Mouse (Mus musculus): ENCODE data around the gene Ccdc167. TPM values are rescaled to one million over a fixed set of nuclear protein-coding genes. Genes with fewer than 3 reads are reported as not detected.

Gene Ccdc167
- polyA plus RNA-seq, 1 experiment from 2014 or later, result 4.6 TPM

GRCm38 (mm10) chr17:29731953-29732325 lies 15.1 kb upstream of the Ccdc167 start:
- Histone ChIP-seq H3K9ac (replicated peaks) (no peak overlapping the region), H3K4me2 (ENCODE audit: low read depth, low read length) (no peak overlapping the region), H3K4me3 (ENCODE audit: low read depth, low read length) (no peak overlapping the region), H3K36me3 (replicated peaks; ENCODE audit: insufficient read depth, low read length) (no peaks in the 10 kb centered on the region), H3K4me1 (ENCODE audit: insufficient read depth) (peaks cover 9% of the 10 kb centered on the region; the same call in 1 of the 2 replicates), H3K9me3 (ENCODE audit: low read length) (no peaks in the 10 kb centered on the region), H3K27me3 (ENCODE audit: insufficient read depth, low read length) (no peaks in the 10 kb centered on the region), H3K27ac (ENCODE audit: low read depth) (no peak overlapping the region)
- 63% methylated on average over 6 of the region's 6 CpGs for WGBS (ENCODE audit: insufficient replicate concordance)
- no peak for DNase-seq
- no peak for ATAC-seq
- TF ChIP-seq EP300 (IDR thresholded peaks at IDR 0.05; ENCODE audit: low read depth) (no peak), CTCF (IDR thresholded peaks at IDR 0.05; ENCODE audit: low read depth) (no peak)

- H3K27ac ChIP-seq (ENCODE audit: low read depth), result no peak overlapping the region
- H3K4me2 ChIP-seq (ENCODE audit: low read depth, low read length), result no peak overlapping the region
- DNase-seq (no peak), ATAC-seq (no peak)
- H3K4me3 ChIP-seq (ENCODE audit: low read depth, low read length), result no peak overlapping the region
- 70% methylated on average over 12 of the region's 12 CpGs for WGBS (ENCODE audit: insufficient replicate concordance)
- TF ChIP-seq CTCF (IDR thresholded peaks at IDR 0.05; ENCODE audit: low read depth), result no peak
- TF ChIP-seq EP300 (IDR thresholded peaks at IDR 0.05; ENCODE audit: low read depth), result no peak
- peaks cover 9% of the 10 kb centered on the region; the same call in 1 of the 2 replicates for H3K4me1 ChIP-seq (ENCODE audit: insufficient read depth)
- no peaks in the 10 kb centered on the region for H3K36me3 ChIP-seq (replicated peaks; ENCODE audit: insufficient read depth, low read length)
- H3K27me3 ChIP-seq (ENCODE audit: insufficient read depth, low read length), result no peaks in the 10 kb centered on the region
- H3K9me3 ChIP-seq (ENCODE audit: low read length), result no peaks in the 10 kb centered on the region
- H3K9ac ChIP-seq (replicated peaks), result no peak overlapping the region
These were observed 14.6 kb upstream of the Ccdc167 start for GRCm38 (mm10) chr17:29731266-29731952.

- no peaks in the 10 kb centered on the region for H3K9me3 ChIP-seq (ENCODE audit: low read length)
- no peaks in the 10 kb centered on the region for H3K27me3 ChIP-seq (ENCODE audit: insufficient read depth, low read length)
- no peak for TF ChIP-seq CTCF (IDR thresholded peaks at IDR 0.05; ENCODE audit: low read depth)
- no peak for TF ChIP-seq EP300 (IDR thresholded peaks at IDR 0.05; ENCODE audit: low read depth)
- ATAC-seq (peak; percentile 23; the same call in 1 of the 2 replicates), DNase-seq (peak; percentile 43)
- H3K36me3 ChIP-seq (replicated peaks; ENCODE audit: insufficient read depth, low read length), result no peaks in the 10 kb centered on the region
- H3K4me1 ChIP-seq (ENCODE audit: insufficient read depth), result peaks cover 9% of the 10 kb centered on the region; the same call in 1 of the 2 replicates
- no peak overlapping the region for H3K9ac ChIP-seq (replicated peaks)
- H3K4me3 ChIP-seq (ENCODE audit: low read depth, low read length), result no peak overlapping the region
- no peak overlapping the region for H3K4me2 ChIP-seq (ENCODE audit: low read depth, low read length)
- 52% methylated on average over 13 of the region's 13 CpGs for WGBS (ENCODE audit: insufficient replicate concordance)
- H3K27ac ChIP-seq (ENCODE audit: low read depth), result no peak overlapping the region
These were observed 13.8 kb upstream of the Ccdc167 start for GRCm38 (mm10) chr17:29730510-29731265.

- Histone ChIP-seq H3K4me1 (ENCODE audit: insufficient read depth) (peaks cover 9% of the 10 kb centered on the region; the same call in 1 of the 2 replicates), H3K4me2 (ENCODE audit: low read depth, low read length) (no peak overlapping the region), H3K9me3 (ENCODE audit: low read length) (no peaks in the 10 kb centered on the region), H3K9ac (replicated peaks) (no peak overlapping the region), H3K27me3 (ENCODE audit: insufficient read depth, low read length) (no peaks in the 10 kb centered on the region), H3K36me3 (replicated peaks; ENCODE audit: insufficient read depth, low read length) (no peaks in the 10 kb centered on the region), H3K27ac (ENCODE audit: low read depth) (no peak overlapping the region), H3K4me3 (ENCODE audit: low read depth, low read length) (no peak overlapping the region)
- WGBS (ENCODE audit: insufficient replicate concordance), result 38% methylated on average over 8 of the region's 8 CpGs
- TF ChIP-seq EP300 (IDR thresholded peaks at IDR 0.05; ENCODE audit: low read depth) (no peak), CTCF (IDR thresholded peaks at IDR 0.05; ENCODE audit: low read depth) (peak; percentile 45)
- no peak for DNase-seq
- ATAC-seq, result no peak
These were observed 11.2 kb upstream of the Ccdc167 start for GRCm38 (mm10) chr17:29728082-29728481.

GRCm38 (mm10) chr17:29725027-29725620 lies 8.3 kb upstream of the Ccdc167 start:
- no peak overlapping the region for H3K9ac ChIP-seq (replicated peaks)
- no peak overlapping the region for H3K4me3 ChIP-seq (ENCODE audit: low read depth, low read length)
- H3K4me1 ChIP-seq (ENCODE audit: insufficient read depth), result no peaks in the 10 kb centered on the region
- no peaks in the 10 kb centered on the region for H3K9me3 ChIP-seq (ENCODE audit: low read length)
- DNase-seq (no peak), ATAC-seq (no peak)
- TF ChIP-seq EP300 (IDR thresholded peaks at IDR 0.05; ENCODE audit: low read depth), result no peak
- TF ChIP-seq CTCF (IDR thresholded peaks at IDR 0.05; ENCODE audit: low read depth), result no peak
- H3K27ac ChIP-seq (ENCODE audit: low read depth), result no peak overlapping the region
- no peaks in the 10 kb centered on the region for H3K27me3 ChIP-seq (ENCODE audit: insufficient read depth, low read length)
- H3K4me2 ChIP-seq (ENCODE audit: low read depth, low read length), result no peak overlapping the region
- 59% methylated on average over 6 of the region's 6 CpGs for WGBS (ENCODE audit: insufficient replicate concordance)
- H3K36me3 ChIP-seq (replicated peaks; ENCODE audit: insufficient read depth, low read length), result no peaks in the 10 kb centered on the region

- H3K36me3 ChIP-seq (replicated peaks; ENCODE audit: insufficient read depth, low read length), result no peaks in the 10 kb centered on the region
- H3K4me2 ChIP-seq (ENCODE audit: low read depth, low read length), result no peak overlapping the region
- ATAC-seq, result no peak
- no peak for DNase-seq
- no peak overlapping the region for H3K4me3 ChIP-seq (ENCODE audit: low read depth, low read length)
- TF ChIP-seq EP300 (IDR thresholded peaks at IDR 0.05; ENCODE audit: low read depth) (no peak), CTCF (IDR thresholded peaks at IDR 0.05; ENCODE audit: low read depth) (no peak)
- H3K4me1 ChIP-seq (ENCODE audit: insufficient read depth), result no peaks in the 10 kb centered on the region
- H3K9ac ChIP-seq (replicated peaks), result no peak overlapping the region
- WGBS (ENCODE audit: insufficient replicate concordance), result 77% methylated on average over 6 of the region's 6 CpGs
- no peak overlapping the region for H3K27ac ChIP-seq (ENCODE audit: low read depth)
- no peaks in the 10 kb centered on the region for H3K9me3 ChIP-seq (ENCODE audit: low read length)
- no peaks in the 10 kb centered on the region for H3K27me3 ChIP-seq (ENCODE audit: insufficient read depth, low read length)
These were observed 7.8 kb upstream of the Ccdc167 start for GRCm38 (mm10) chr17:29724610-29725009.

Data from liver, postnatal 0 days (tissue).